Mouse (Mus musculus) lung, embryonic 16.5 days (tissue): Measurements from ENCODE around the gene Erich6. TPM values are rescaled to one million over a fixed set of nuclear protein-coding genes. Genes with fewer than 3 reads are reported as not detected.

Experiments used
- ATAC-seq: fragments of 200-750 bp; cut with Nextera tagmentation; 2 replicates; pipeline ENCODE4 v1.8.0; 2017; ENCODE audit warnings: low read depth, mild to moderate bottlenecking, moderate library complexity
- H3K27ac ChIP-seq: fragments of 300-500 bp; sonication (generic); 2 replicates; pipeline ENCODE4 v1.5.1; 2014; ENCODE audit warnings: mild to moderate bottlenecking, control low read depth, low read length
- H3K27me3 ChIP-seq: fragments of 300-500 bp; sonication (generic); 2 replicates; pipeline ENCODE4 v1.6.1; 2014; ENCODE audit warnings: low read depth, low read length, mixed read lengths; ENCODE audit not compliant: control insufficient read depth, insufficient read depth
- H3K36me3 ChIP-seq: fragments of 300-500 bp; sonication (generic); 2 replicates; pipeline ENCODE4 v1.6.1; 2014; ENCODE audit warnings: low read length; ENCODE audit not compliant: control insufficient read depth, insufficient read depth
- H3K4me1 ChIP-seq: fragments of 300-500 bp; sonication (generic); replicated peaks from 2 replicates; pipeline ENCODE4 v1.6.1; 2014; ENCODE audit warnings: low read length, mixed read lengths; ENCODE audit not compliant: control insufficient read depth, insufficient read depth
- H3K4me2 ChIP-seq: fragments of 300-500 bp; sonication (generic); 2 replicates; pipeline ENCODE4 v1.6.1; 2014; ENCODE audit warnings: low read depth, low read length, control low read depth
- H3K4me3 ChIP-seq: fragments of 300-500 bp; sonication (generic); 2 replicates; pipeline ENCODE4 v1.5.1; 2014; ENCODE audit warnings: mild to moderate bottlenecking, low read length, control low read depth
- H3K9ac ChIP-seq: fragments of 300-500 bp; sonication (generic); 2 replicates; pipeline ENCODE4 v1.6.1; 2014; ENCODE audit warnings: low read length, control low read depth
- H3K9me3 ChIP-seq: fragments of 300-500 bp; sonication (generic); 2 replicates; pipeline ENCODE4 v1.6.1; 2016; ENCODE audit warnings: low read length; ENCODE audit not compliant: control insufficient read depth
- WGBS: fragments of 180-500 bp; shearing (Covaris S2); extraction: QIAGEN DNeasy Blood & Tissue Kit; methylation state at CpG from one replicate; pipeline ENCODE4 v1.1.7; 2014; 5-methylcytosine and 5-hydroxymethylcytosine counted together
- polyA plus RNA-seq: library from polyadenylated mRNA; unstranded; fragments of >200 nt; fragmentation: Nextera tagmentation; extraction: Ambion mirVana; gene quantifications from 2 replicates; pipeline ENCODE4 v1.2.1, GENCODE M21; 2015

Erich6 gene
- not detected in 2 replicates for polyA plus RNA-seq

DNA sequence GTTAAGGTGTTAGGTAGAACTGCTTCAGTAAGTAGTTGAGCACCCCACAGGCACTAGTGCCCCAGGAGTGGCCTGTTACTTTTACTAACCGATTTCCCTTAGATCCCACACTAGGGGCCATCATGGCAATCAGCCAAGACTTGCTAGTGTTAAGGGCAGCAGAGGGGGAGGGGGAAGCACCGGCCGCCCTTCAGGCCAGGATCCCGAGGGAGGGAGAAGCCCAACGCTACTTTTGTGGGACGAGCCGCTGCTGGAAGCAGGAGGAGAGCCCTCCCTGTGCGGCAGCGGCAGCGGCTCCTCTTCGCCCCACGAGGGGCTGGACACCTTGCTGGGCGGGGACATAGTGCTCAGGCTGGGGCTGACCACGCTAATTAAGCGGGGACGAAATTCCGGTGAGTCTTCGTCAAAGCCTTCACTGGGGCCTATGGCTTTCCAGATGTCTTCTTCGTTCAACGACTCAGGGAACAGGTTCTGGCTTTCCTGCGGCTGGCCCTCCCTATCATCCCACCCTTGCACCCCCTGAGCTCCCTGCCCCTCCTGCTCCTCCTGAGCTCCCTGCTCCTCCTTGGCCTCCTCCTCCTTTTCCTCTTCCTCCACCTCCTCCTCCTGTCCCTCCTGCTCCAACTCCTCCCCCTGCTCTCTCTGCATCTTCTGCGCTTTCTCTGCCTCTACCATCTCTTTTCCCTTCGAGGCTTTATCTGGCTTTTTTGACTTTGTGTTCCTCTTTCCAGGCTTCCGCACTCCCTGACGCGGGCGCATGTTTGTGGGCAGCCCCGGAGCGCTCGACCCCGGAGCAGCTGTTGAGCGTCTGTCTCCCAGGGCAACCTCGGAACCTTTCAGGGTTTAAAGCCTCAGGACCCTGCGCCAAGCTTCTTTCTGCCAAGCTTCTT lies at the start of gene Erich6:
Erich6 (minus strand) TSS at position 802 of the 890 bp plus-strand sequence.
- Histone ChIP-seq H3K27me3 (no peaks in the 10 kb centered on the region), H3K9me3 (no peaks in the 10 kb centered on the region), H3K4me1 (no peaks in the 10 kb centered on the region; the same call in 1 of the 2 replicates), H3K9ac (peak within 1 kb of the TSS; percentile 55), H3K36me3 (no peaks in the 10 kb centered on the region), H3K4me2 (peak within 1 kb of the TSS; percentile 97), H3K4me3 (peak within 1 kb of the TSS; percentile 50), H3K27ac (no peak within 1 kb of the TSS)
- peak; percentile 88 for ATAC-seq
- under 1% methylated on average over 34 of the region's 34 CpGs for WGBS

- Histone ChIP-seq H3K27ac (no peak overlapping the region), H3K4me3 (no peak overlapping the region), H3K36me3 (no peaks in the 10 kb centered on the region), H3K9me3 (no peaks in the 10 kb centered on the region), H3K27me3 (no peaks in the 10 kb centered on the region), H3K4me2 (no peak overlapping the region), H3K4me1 (peaks cover 14% of the 10 kb centered on the region), H3K9ac (no peak overlapping the region)
- no peak for ATAC-seq
- WGBS = 78% methylated on average over 7 of the region's 7 CpGs
Observed at GRCm38 (mm10) chr3:58686206-58686921, 49.4 kb upstream of the Erich6 start.

GRCm38 (mm10) chr3:58685396-58685795 lies 48.4 kb upstream of the Erich6 start:
- no peak overlapping the region for H3K4me2 ChIP-seq
- H3K4me3 ChIP-seq = no peak overlapping the region
- no peaks in the 10 kb centered on the region for H3K36me3 ChIP-seq
- no peak for ATAC-seq
- H3K9me3 ChIP-seq = no peaks in the 10 kb centered on the region
- 90% methylated on average over 3 of the region's 3 CpGs for WGBS
- H3K27ac ChIP-seq = no peak overlapping the region
- H3K9ac ChIP-seq = no peak overlapping the region
- H3K4me1 ChIP-seq = peaks cover 14% of the 10 kb centered on the region
- no peaks in the 10 kb centered on the region for H3K27me3 ChIP-seq

DNA sequence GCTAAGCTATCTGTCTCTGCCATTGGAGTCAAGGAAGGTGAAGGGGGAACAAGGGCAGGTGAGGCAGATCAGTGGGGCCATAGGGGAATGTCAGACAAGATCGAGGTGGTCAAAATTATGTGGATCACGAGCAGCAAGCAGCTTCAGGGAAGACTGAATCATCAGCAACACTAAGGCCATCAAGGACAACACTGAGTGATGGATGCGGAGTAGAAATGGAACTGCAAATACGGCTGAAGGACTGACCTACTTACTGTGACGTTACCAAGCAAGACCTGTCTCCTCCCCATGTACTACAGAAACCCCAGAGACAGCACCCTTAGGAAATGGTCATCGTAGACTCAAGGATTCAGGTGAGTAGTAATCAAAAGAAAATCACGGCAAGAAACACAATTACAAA lies 46.3 kb upstream of the Erich6 start:
- H3K4me1 ChIP-seq = peaks cover 6% of the 10 kb centered on the region; the same call in 1 of the 2 replicates
- H3K4me2 ChIP-seq = no peak overlapping the region
- no peaks in the 10 kb centered on the region for H3K27me3 ChIP-seq
- no peak overlapping the region for H3K4me3 ChIP-seq
- no peaks in the 10 kb centered on the region for H3K36me3 ChIP-seq
- H3K27ac ChIP-seq = no peak overlapping the region
- 80% methylated on average over 7 of the region's 7 CpGs for WGBS
- no peak for ATAC-seq
- no peak overlapping the region for H3K9ac ChIP-seq
- H3K9me3 ChIP-seq = no peaks in the 10 kb centered on the region

DNA sequence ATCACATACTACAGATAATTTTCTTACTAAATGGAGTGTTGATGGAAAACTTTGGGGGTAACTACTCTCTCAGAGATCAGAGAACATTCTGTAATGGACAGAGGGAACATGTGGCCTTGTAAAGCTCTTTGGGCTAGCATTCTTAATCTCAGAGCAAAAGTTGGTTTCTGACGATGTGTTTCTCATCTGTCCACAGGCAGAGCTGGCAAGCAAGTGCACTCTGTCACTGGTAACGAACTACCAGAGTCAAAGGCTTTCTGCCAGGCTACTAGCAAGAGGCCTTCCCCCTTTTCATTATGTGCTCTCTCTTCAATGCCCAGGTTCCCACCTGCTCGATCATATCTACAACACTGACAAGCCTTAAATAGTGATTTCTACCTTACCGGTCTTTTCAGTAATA lies 45.3 kb upstream of the Erich6 start:
- H3K9ac ChIP-seq = no peak overlapping the region
- H3K4me3 ChIP-seq = no peak overlapping the region
- H3K4me2 ChIP-seq = no peak overlapping the region
- WGBS = 56% methylated on average over 4 of the region's 4 CpGs
- peaks cover 6% of the 10 kb centered on the region; the same call in 1 of the 2 replicates for H3K4me1 ChIP-seq
- no peak overlapping the region for H3K27ac ChIP-seq
- H3K36me3 ChIP-seq = no peaks in the 10 kb centered on the region
- ATAC-seq = no peak
- no peaks in the 10 kb centered on the region for H3K9me3 ChIP-seq
- no peaks in the 10 kb centered on the region for H3K27me3 ChIP-seq

GRCm38 (mm10) chr3:58681831-58682230 lies 44.8 kb upstream of the Erich6 start:
- Histone ChIP-seq H3K4me1 (peaks cover 6% of the 10 kb centered on the region; the same call in 1 of the 2 replicates), H3K4me3 (no peak overlapping the region), H3K4me2 (no peak overlapping the region), H3K27ac (no peak overlapping the region), H3K27me3 (no peaks in the 10 kb centered on the region), H3K9ac (no peak overlapping the region), H3K9me3 (no peaks in the 10 kb centered on the region), H3K36me3 (no peaks in the 10 kb centered on the region)
- ATAC-seq = no peak
- 17% methylated on average over 2 of the region's 2 CpGs for WGBS

DNA sequence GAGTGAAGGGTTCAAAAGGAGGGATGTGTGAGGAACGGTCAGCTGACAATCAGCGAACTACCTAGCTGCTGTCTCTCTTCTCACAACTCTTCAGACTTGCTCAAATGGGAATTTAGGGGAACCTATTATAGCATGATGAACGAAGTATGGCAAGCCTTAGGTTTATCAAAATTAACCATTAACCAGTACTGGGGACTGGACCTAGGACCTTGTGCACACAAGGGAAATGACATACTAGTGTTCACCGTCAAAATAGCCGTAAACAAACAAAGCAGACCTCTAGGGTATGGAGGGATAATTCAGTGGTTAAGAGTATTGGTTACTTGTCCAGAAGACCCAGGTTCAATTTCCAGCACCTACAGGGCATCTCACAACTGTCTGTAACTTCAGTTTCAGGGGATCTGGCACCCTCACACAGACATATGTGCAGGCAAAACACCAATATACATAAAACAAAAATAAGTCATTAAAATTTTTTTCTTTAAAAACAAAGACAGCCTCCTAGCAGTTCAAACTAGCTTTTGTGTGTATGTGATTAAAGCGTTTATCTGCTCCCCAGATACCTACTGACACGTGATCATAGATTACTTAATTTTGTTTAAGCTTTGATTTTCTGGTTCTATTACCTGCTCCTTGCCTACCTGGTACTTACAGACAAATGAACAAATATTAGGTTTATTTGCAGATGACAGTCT lies 44.1 kb upstream of the Erich6 start:
- H3K4me1 ChIP-seq = peaks cover 6% of the 10 kb centered on the region; the same call in 1 of the 2 replicates
- no peak overlapping the region for H3K4me2 ChIP-seq
- WGBS = 69% methylated on average over 7 of the region's 7 CpGs
- H3K9ac ChIP-seq = no peak overlapping the region
- H3K36me3 ChIP-seq = no peaks in the 10 kb centered on the region
- H3K9me3 ChIP-seq = no peaks in the 10 kb centered on the region
- H3K4me3 ChIP-seq = no peak overlapping the region
- no peak overlapping the region for H3K27ac ChIP-seq
- ATAC-seq = no peak
- H3K27me3 ChIP-seq = no peaks in the 10 kb centered on the region

GRCm38 (mm10) chr3:58679996-58680395 lies 43.0 kb upstream of the Erich6 start:
- H3K9ac ChIP-seq = no peak overlapping the region

GRCm38 (mm10) chr3:58678905-58679304 lies 41.9 kb upstream of the Erich6 start:
- Histone ChIP-seq H3K9me3 (no peaks in the 10 kb centered on the region), H3K27me3 (no peaks in the 10 kb centered on the region), H3K36me3 (peaks cover 8% of the 10 kb centered on the region), H3K4me3 (no peak overlapping the region), H3K4me2 (no peak overlapping the region), H3K9ac (no peak overlapping the region), H3K4me1 (peaks cover 6% of the 10 kb centered on the region; the same call in 1 of the 2 replicates), H3K27ac (no peak overlapping the region)
- 59% methylated on average over 2 of the region's 2 CpGs for WGBS
- no peak for ATAC-seq

More at GRCm38 (mm10) chr3:58679996-58680395, 43.0 kb upstream of the Erich6 start:
- ATAC-seq = no peak
- Histone ChIP-seq H3K36me3 (peaks cover 7% of the 10 kb centered on the region), H3K4me3 (no peak overlapping the region), H3K4me2 (no peak overlapping the region), H3K9me3 (no peaks in the 10 kb centered on the region), H3K27ac (no peak overlapping the region), H3K4me1 (peaks cover 6% of the 10 kb centered on the region; the same call in 1 of the 2 replicates), H3K27me3 (no peaks in the 10 kb centered on the region)
- WGBS = 38% methylated on average over 4 of the region's 4 CpGs
